Mouse (Mus musculus) ES-E14 (cell line): ENCODE measurements around the gene Lmntd1. TPM values are rescaled to one million over a fixed set of nuclear protein-coding genes. Genes with fewer than 3 reads are reported as not detected.

Experiments used
- DNase-seq: peaks from one replicate; pipeline ENCODE4 v3.0.0-alpha.2; 2013; ENCODE audit warnings: low read depth, low spot score
- H3K27ac ChIP-seq: 2 replicates; pipeline ENCODE4 v1.5.1; 2012; ENCODE audit warnings: low read depth, mild to moderate bottlenecking, low read length, moderate library complexity, mixed read lengths; ENCODE audit not compliant: poor library complexity, insufficient read depth, severe bottlenecking
- H3K36me3 ChIP-seq: 2 replicates; pipeline ENCODE4 v1.6.1; 2012; ENCODE audit warnings: mild to moderate bottlenecking, low read length, moderate library complexity, mixed read lengths; ENCODE audit not compliant: control insufficient read depth, poor library complexity, insufficient read depth, severe bottlenecking
- H3K4me1 ChIP-seq, 2 experiments: fragments of 150-350 bp in 1 of 2; sonication (generic) in 1 of 2; 2 replicates each; pipeline ENCODE4 v1.6.1; 2012; ENCODE audit warnings: low read length in 2 of 2, mild to moderate bottlenecking in 1 of 2, mixed read lengths in 1 of 2; ENCODE audit not compliant: control insufficient read depth in 2 of 2, insufficient read depth in 2 of 2, poor library complexity in 1 of 2
- H3K4me3 ChIP-seq, 2 experiments: fragments of 150-350 bp in 1 of 2; sonication (generic) in 1 of 2; 2 replicates each; pipeline ENCODE4 v1.5.1; 2012; ENCODE audit warnings: low read length in 2 of 2, low read depth in 1 of 2, mild to moderate bottlenecking in 1 of 2, mixed read lengths in 1 of 2; ENCODE audit not compliant: insufficient read depth in 1 of 2, poor library complexity in 1 of 2, severe bottlenecking in 1 of 2
- H3K9ac ChIP-seq: 2 replicates; pipeline ENCODE4 v1.6.1; 2012; ENCODE audit warnings: low read depth, mild to moderate bottlenecking, low read length, mixed read lengths; ENCODE audit not compliant: poor library complexity, insufficient read depth, severe bottlenecking
- H3K9me3 ChIP-seq: fragments of 150-350 bp; sonication (generic); 2 replicates; pipeline ENCODE4 v1.6.1; 2012; ENCODE audit warnings: low read depth, mild to moderate bottlenecking, low read length; ENCODE audit not compliant: control insufficient read depth, insufficient read depth
- CHD2 ChIP-seq: IDR thresholded peaks from 2 replicates; pipeline ENCODE4 v1.6.1; 2014; ENCODE audit warnings: mild to moderate bottlenecking, low read depth, low read length, inconsistent platforms
- HCFC1 ChIP-seq: IDR thresholded peaks from 2 replicates; pipeline ENCODE4 v1.6.1; 2012; ENCODE audit warnings: low read length, inconsistent platforms, borderline replicate concordance; ENCODE audit not compliant: insufficient read depth
- MAFK ChIP-seq: IDR thresholded peaks from 2 replicates; pipeline ENCODE4 v1.6.1; 2014; ENCODE audit warnings: mild to moderate bottlenecking, low read depth, low read length, inconsistent platforms; ENCODE audit not compliant: insufficient read depth
- ZC3H11A ChIP-seq: IDR thresholded peaks from 2 replicates; pipeline ENCODE4 v1.6.1; 2012; ENCODE audit warnings: low read depth, mild to moderate bottlenecking, inconsistent platforms, low read length, borderline replicate concordance
- ZNF384 ChIP-seq: IDR thresholded peaks from 2 replicates; pipeline ENCODE4 v1.6.1; 2012; ENCODE audit warnings: low read depth, low read length, inconsistent platforms
- in situ Hi-C, 2 experiments: fragments of 600-800 bp; cut with MboI; formaldehyde crosslinking; loops; one replicate each; pipeline ENCODE4 v1.15.1; 2025; ENCODE audit warnings: low sequenced_read_pairs in 2 of 2, inconsistent platforms in 1 of 2; ENCODE audit not compliant: unreplicated experiment in 2 of 2
- total RNA-seq: library from RNA; depleted of rRNA; stranded (reverse); fragments of 300-350 nt; gene quantifications from 2 replicates; pipeline ENCODE4 v1.2.3, GENCODE M21; 2012

Gene Lmntd1
- total RNA-seq, 1 experiment, result not detected

DNA sequence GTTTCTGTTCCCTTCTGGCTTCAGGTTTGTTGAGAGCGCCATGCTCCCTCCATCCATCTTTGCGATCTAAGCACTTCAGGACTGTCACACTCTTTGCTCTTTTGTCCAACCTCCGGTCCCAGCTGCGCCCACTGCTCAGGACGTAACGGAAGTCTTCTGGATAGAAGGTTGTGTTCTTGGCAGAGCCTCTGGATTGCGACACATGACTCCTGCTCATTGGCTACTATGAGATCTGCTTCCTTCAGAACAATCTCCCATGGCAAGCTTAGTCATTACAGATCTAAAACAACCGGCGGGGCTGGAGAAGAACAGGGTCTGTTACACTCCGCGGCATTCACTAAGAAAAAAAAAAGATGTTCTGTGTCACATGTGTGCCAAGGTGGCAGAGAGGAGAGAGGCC lies 247.6 kb downstream of the Lmntd1 start:
- Histone ChIP-seq H3K9me3 (no peaks in the 10 kb centered on the region), H3K4me1 (no peaks in the 10 kb centered on the region), H3K27ac (no peak overlapping the region), H3K9ac (no peak overlapping the region), H3K4me3 (no peak overlapping the region), H3K36me3 (no peaks in the 10 kb centered on the region)
- TF ChIP-seq HCFC1, result no peak
- TF ChIP-seq CHD2, result no peak
- TF ChIP-seq MAFK, result no peak
- DNase-seq, result no peak
- in situ Hi-C loops, result no loop called here

GRCm38 (mm10) chr6:145363698-145364097 lies 250.4 kb downstream of the Lmntd1 start:
- TF ChIP-seq ZC3H11A (no peak), MAFK (no peak), CHD2 (no peak), ZNF384 (no peak), HCFC1 (no peak)
- no peaks in the 10 kb centered on the region for H3K9me3 ChIP-seq
- H3K27ac ChIP-seq, result no peak overlapping the region
- no peak overlapping the region for H3K4me3 ChIP-seq
- H3K9ac ChIP-seq, result no peak overlapping the region
- no peak for DNase-seq
- H3K4me1 ChIP-seq, result peaks cover 0 to 2% of the 10 kb centered on the region in 2 experiments; a peak in 1 of 4 replicates
- H3K36me3 ChIP-seq, result no peaks in the 10 kb centered on the region
- in situ Hi-C loops, result no loop called here

DNA sequence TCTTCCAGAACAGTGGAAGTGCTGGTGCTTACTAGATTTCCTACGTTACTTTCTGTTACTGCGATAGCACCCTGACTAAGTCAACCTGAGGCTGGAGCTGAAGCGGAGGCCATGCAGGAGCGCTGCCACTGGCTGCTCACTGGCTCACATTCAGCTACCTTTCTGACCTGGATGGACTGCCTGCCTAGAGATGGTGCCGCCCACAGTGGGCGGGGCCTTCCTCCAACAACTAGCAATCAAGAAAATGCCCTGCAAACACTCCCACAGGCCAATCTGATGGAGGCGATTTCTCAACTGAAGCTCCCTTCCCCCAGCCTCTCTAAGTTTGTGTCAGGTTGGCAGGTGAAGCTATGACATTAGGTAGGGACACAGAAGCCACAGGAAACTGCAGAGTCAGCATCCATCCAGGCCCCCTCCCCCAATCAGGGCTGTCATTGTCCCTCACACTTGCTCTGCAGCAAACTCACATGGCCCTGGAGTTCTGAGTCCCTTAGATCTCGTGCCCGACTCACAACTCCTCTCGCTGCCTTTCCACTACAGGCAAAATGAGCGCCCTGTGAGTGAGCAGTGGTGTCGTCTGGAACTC lies 252.9 kb downstream of the Lmntd1 start:
- TF ChIP-seq CHD2, result no peak
- TF ChIP-seq MAFK, result peak; percentile 96
- TF ChIP-seq HCFC1, result no peak
- H3K9ac ChIP-seq, result no peak overlapping the region
- H3K36me3 ChIP-seq, result no peaks in the 10 kb centered on the region
- no peak for DNase-seq
- no peak overlapping the region for H3K27ac ChIP-seq
- H3K4me3 ChIP-seq, result no peak overlapping the region
- H3K9me3 ChIP-seq, result no peaks in the 10 kb centered on the region
- H3K4me1 ChIP-seq, result peaks cover 0 to 2% of the 10 kb centered on the region in 2 experiments; a peak in 1 of 4 replicates
- in situ Hi-C loops, result no loop called here

DNA sequence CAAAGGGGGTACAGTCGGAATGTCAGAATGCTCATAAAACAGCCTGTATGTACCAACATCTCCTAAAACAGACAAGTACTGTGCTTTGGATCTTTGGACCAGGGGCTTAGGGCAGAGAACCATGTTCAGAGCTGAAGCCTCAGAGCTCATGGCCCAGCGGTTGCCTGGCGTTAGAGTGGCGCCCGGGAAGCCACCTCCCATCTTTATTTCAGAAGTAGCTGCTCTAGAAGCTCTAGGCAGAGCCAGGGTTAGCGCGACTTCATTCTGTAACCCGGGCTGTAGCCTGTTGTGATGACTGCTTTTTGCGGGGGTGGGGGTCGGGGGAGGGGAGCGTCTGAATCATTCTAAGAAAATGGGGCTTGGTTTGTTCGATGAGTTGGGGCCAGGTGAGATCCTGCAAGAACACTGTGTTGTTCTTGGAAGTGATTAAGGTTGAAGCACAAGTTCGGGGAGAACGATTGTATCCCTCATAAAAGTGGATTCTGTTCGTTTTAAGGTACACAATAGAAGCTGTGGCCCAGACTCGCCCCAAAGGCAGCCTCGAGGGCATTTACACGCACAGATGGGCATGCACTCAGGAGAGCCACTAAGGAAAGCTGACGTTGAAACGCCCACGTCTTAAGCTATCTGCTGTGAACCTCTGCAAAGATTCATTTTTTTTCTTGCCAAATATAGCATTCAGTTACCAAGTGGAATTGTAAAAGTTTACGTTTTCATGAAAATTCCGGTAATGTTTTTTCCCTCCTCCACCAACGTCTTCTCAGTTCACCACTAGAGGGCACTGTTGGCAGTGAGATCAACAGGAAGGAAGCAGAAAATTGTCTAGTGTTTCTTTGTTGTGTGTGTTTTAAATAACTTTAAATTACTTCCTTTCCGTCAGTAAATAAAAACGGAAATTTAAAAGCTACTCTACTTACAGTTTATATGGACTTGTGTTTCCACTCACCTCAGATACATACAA lies 254.4 kb downstream of the Lmntd1 start:
- no peak for DNase-seq
- in situ Hi-C loops, result no loop called here
- H3K9me3 ChIP-seq, result no peaks in the 10 kb centered on the region
- H3K27ac ChIP-seq, result no peak overlapping the region
- no peaks in the 10 kb centered on the region for H3K36me3 ChIP-seq
- H3K9ac ChIP-seq, result no peak overlapping the region
- TF ChIP-seq ZNF384 (no peak), CHD2 (no peak), HCFC1 (no peak), MAFK (no peak), ZC3H11A (no peak)
- no peak overlapping the region for H3K4me3 ChIP-seq
- peaks cover 0 to 2% of the 10 kb centered on the region in 2 experiments; a peak in 1 of 4 replicates for H3K4me1 ChIP-seq
